Mouse (Mus musculus) hindbrain, embryonic 12.5 days (tissue): ENCODE measurements around the gene Htt. TPM values are rescaled to one million over a fixed set of nuclear protein-coding genes. Genes with fewer than 3 reads are reported as not detected.

ENCODE experiments used
- ATAC-seq: fragments of 200-750 bp; cut with Nextera tagmentation; 2 replicates; pipeline ENCODE4 v1.8.0; 2017; ENCODE audit warnings: moderate TSS enrichment; ENCODE audit not compliant: low FRiP score
- H3K27ac ChIP-seq: fragments of 300-500 bp; sonication (generic); 2 replicates; pipeline ENCODE4 v1.5.1; 2016; ENCODE audit warnings: mild to moderate bottlenecking
- H3K27me3 ChIP-seq: fragments of 300-500 bp; sonication (generic); 2 replicates; pipeline ENCODE4 v1.6.1; 2016; ENCODE audit warnings: mild to moderate bottlenecking
- H3K36me3 ChIP-seq: fragments of 300-500 bp; sonication (generic); 2 replicates; pipeline ENCODE4 v1.6.1; 2016; ENCODE audit warnings: mild to moderate bottlenecking
- H3K4me1 ChIP-seq: fragments of 300-500 bp; sonication (generic); 2 replicates; pipeline ENCODE4 v1.6.1; 2016
- H3K4me2 ChIP-seq: fragments of 300-500 bp; sonication (generic); replicated peaks from 2 replicates; pipeline ENCODE4 v1.6.1; 2016; ENCODE audit warnings: mild to moderate bottlenecking
- H3K4me3 ChIP-seq: fragments of 300-500 bp; sonication (generic); 2 replicates; pipeline ENCODE4 v1.5.1; 2016; ENCODE audit warnings: mild to moderate bottlenecking
- H3K9ac ChIP-seq: fragments of 300-500 bp; sonication (generic); 2 replicates; pipeline ENCODE4 v1.6.1; 2016; ENCODE audit warnings: mild to moderate bottlenecking, moderate library complexity
- H3K9me3 ChIP-seq: fragments of 300-500 bp; sonication (generic); replicated peaks from 2 replicates; pipeline ENCODE4 v1.6.1; 2016; ENCODE audit warnings: mild to moderate bottlenecking
- WGBS: fragments of 180-500 bp; shearing (Covaris S2); methylation state at CpG from one replicate; pipeline ENCODE4 v1.1.7; 2016; 5-methylcytosine and 5-hydroxymethylcytosine counted together
- polyA plus RNA-seq: library from polyadenylated mRNA; unstranded; fragments of >200 nt; fragmentation: Nextera tagmentation; extraction: Ambion mirVana; gene quantifications from 2 replicates; pipeline ENCODE4 v1.2.1, GENCODE M21; 2016

The Htt gene
- polyA plus RNA-seq, 1 experiment from 2014 or later, result 20.3 TPM

- no peak overlapping the region for H3K9ac ChIP-seq
- no peak for ATAC-seq
- H3K9me3 ChIP-seq, result no peaks in the 10 kb centered on the region
- no peak overlapping the region for H3K4me3 ChIP-seq
- 89% methylated on average over 3 of the region's 3 CpGs for WGBS
- H3K27me3 ChIP-seq, result no peaks in the 10 kb centered on the region
- peaks cover 12% of the 10 kb centered on the region for H3K4me1 ChIP-seq
- no peak overlapping the region for H3K27ac ChIP-seq
- peaks cover 14% of the 10 kb centered on the region for H3K36me3 ChIP-seq
- H3K4me2 ChIP-seq, result no peak overlapping the region
These were observed 157.2 kb downstream of the Htt start for GRCm38 (mm10) chr5:34918785-34919184.

- peaks cover under 1% of the 10 kb centered on the region for H3K4me1 ChIP-seq
- peaks cover 26% of the 10 kb centered on the region for H3K36me3 ChIP-seq
- no peaks in the 10 kb centered on the region for H3K27me3 ChIP-seq
- H3K27ac ChIP-seq, result no peak overlapping the region
- H3K4me3 ChIP-seq, result no peak overlapping the region
- H3K9ac ChIP-seq, result no peak overlapping the region
- H3K4me2 ChIP-seq, result no peak overlapping the region
- H3K9me3 ChIP-seq, result no peaks in the 10 kb centered on the region
- ATAC-seq, result no peak
- 63% methylated on average over 6 of the region's 6 CpGs for WGBS
These were observed 161.0 kb downstream of the Htt start for GRCm38 (mm10) chr5:34922531-34922930.

GRCm38 (mm10) chr5:34923920-34924319, 162.4 kb downstream of the Htt start:
- Histone ChIP-seq H3K4me1 (no peaks in the 10 kb centered on the region), H3K27me3 (no peaks in the 10 kb centered on the region), H3K4me3 (no peak overlapping the region), H3K4me2 (no peak overlapping the region), H3K27ac (no peak overlapping the region), H3K9me3 (no peaks in the 10 kb centered on the region), H3K36me3 (peaks cover 26% of the 10 kb centered on the region), H3K9ac (no peak overlapping the region)
- no peak for ATAC-seq
- WGBS, result 93% methylated on average over 4 of the region's 4 CpGs

GRCm38 (mm10) chr5:34924519-34924918, 163.0 kb downstream of the Htt start:
- Histone ChIP-seq H3K9me3 (no peaks in the 10 kb centered on the region), H3K9ac (no peak overlapping the region), H3K36me3 (peaks cover 26% of the 10 kb centered on the region), H3K4me1 (no peaks in the 10 kb centered on the region), H3K4me3 (no peak overlapping the region), H3K4me2 (no peak overlapping the region), H3K27me3 (no peaks in the 10 kb centered on the region), H3K27ac (no peak overlapping the region)
- ATAC-seq, result no peak
- WGBS, result 84% methylated on average over 7 of the region's 7 CpGs

GRCm38 (mm10) chr5:34927648-34928047, 166.1 kb downstream of the Htt start:
- 86% methylated on average over 4 of the region's 4 CpGs for WGBS
- H3K4me3 ChIP-seq, result no peak overlapping the region
- H3K36me3 ChIP-seq, result peaks cover 23% of the 10 kb centered on the region
- H3K27ac ChIP-seq, result no peak overlapping the region
- no peak overlapping the region for H3K9ac ChIP-seq
- no peaks in the 10 kb centered on the region for H3K9me3 ChIP-seq
- no peak overlapping the region for H3K4me2 ChIP-seq
- peaks cover 16% of the 10 kb centered on the region for H3K4me1 ChIP-seq
- ATAC-seq, result no peak
- H3K27me3 ChIP-seq, result no peaks in the 10 kb centered on the region

- Histone ChIP-seq H3K4me3 (no peak overlapping the region), H3K36me3 (no peaks in the 10 kb centered on the region; the same call in 1 of the 2 replicates), H3K9me3 (no peaks in the 10 kb centered on the region), H3K4me2 (no peak overlapping the region), H3K27me3 (no peaks in the 10 kb centered on the region), H3K27ac (0 out of 2 replicates have a peak overlapping the region, but pooled peaks have one; percentile 2), H3K4me1 (peaks cover 16% of the 10 kb centered on the region), H3K9ac (no peak overlapping the region)
- no peak for ATAC-seq
- WGBS, result 75% methylated on average over 9 of the region's 9 CpGs
These were observed 168.8 kb downstream of the Htt start for GRCm38 (mm10) chr5:34930151-34930975.

- Histone ChIP-seq H3K9ac (no peak overlapping the region), H3K9me3 (no peaks in the 10 kb centered on the region), H3K4me1 (peaks cover 16% of the 10 kb centered on the region), H3K36me3 (no peaks in the 10 kb centered on the region), H3K4me2 (no peak overlapping the region), H3K4me3 (no peak overlapping the region), H3K27me3 (no peaks in the 10 kb centered on the region), H3K27ac (0 out of 2 replicates have a peak overlapping the region, but pooled peaks have one; percentile 2)
- WGBS, result 80% methylated on average over 2 of the region's 2 CpGs
- no peak for ATAC-seq
These were observed 169.6 kb downstream of the Htt start for GRCm38 (mm10) chr5:34931091-34931490.

GRCm38 (mm10) chr5:34931516-34932457, 170.2 kb downstream of the Htt start:
- ATAC-seq, result 0 out of 2 replicates have a peak, but pooled peaks have one; percentile 32

GRCm38 (mm10) chr5:34932458-34932806, 170.9 kb downstream of the Htt start:
- Histone ChIP-seq H3K9ac (no peak overlapping the region), H3K27ac (peak overlapping the region; percentile 67), H3K9me3 (no peaks in the 10 kb centered on the region), H3K36me3 (no peaks in the 10 kb centered on the region), H3K4me3 (no peak overlapping the region), H3K4me2 (no peak overlapping the region), H3K27me3 (no peaks in the 10 kb centered on the region), H3K4me1 (peaks cover 16% of the 10 kb centered on the region)
- 23% methylated on average over 4 of the region's 4 CpGs for WGBS
- no peak for ATAC-seq

More at GRCm38 (mm10) chr5:34931516-34932457, 170.2 kb downstream of the Htt start:
- Histone ChIP-seq H3K27ac (peak overlapping the region; percentile 67), H3K27me3 (no peaks in the 10 kb centered on the region), H3K9ac (no peak overlapping the region), H3K4me3 (no peak overlapping the region), H3K4me1 (peaks cover 16% of the 10 kb centered on the region), H3K36me3 (no peaks in the 10 kb centered on the region), H3K9me3 (no peaks in the 10 kb centered on the region), H3K4me2 (no peak overlapping the region)
- 45% methylated on average over 11 of the region's 11 CpGs for WGBS

- Histone ChIP-seq H3K36me3 (no peaks in the 10 kb centered on the region), H3K27ac (no peak overlapping the region)
- 91% methylated on average over 1 of the region's 1 CpGs for WGBS
These were observed 171.9 kb downstream of the Htt start for GRCm38 (mm10) chr5:34933461-34933860.

GRCm38 (mm10) chr5:34941710-34942470, 180.3 kb downstream of the Htt start:
- ATAC-seq, result peak; percentile 85
- no peak overlapping the region for H3K9ac ChIP-seq
- WGBS, result 25% methylated on average over 10 of the region's 10 CpGs
- peak overlapping the region; percentile 73 for H3K27ac ChIP-seq
- H3K4me2 ChIP-seq, result no peak overlapping the region
- no peaks in the 10 kb centered on the region for H3K27me3 ChIP-seq
- peaks cover 6% of the 10 kb centered on the region for H3K4me1 ChIP-seq
- no peak overlapping the region for H3K4me3 ChIP-seq
- no peaks in the 10 kb centered on the region for H3K36me3 ChIP-seq
- H3K9me3 ChIP-seq, result no peaks in the 10 kb centered on the region

More at GRCm38 (mm10) chr5:34933461-34933860, 171.9 kb downstream of the Htt start:
- H3K27me3 ChIP-seq, result no peaks in the 10 kb centered on the region
- no peak overlapping the region for H3K4me3 ChIP-seq
- peaks cover 16% of the 10 kb centered on the region for H3K4me1 ChIP-seq
- H3K9ac ChIP-seq, result no peak overlapping the region
- H3K4me2 ChIP-seq, result no peak overlapping the region
- no peak for ATAC-seq
- no peaks in the 10 kb centered on the region for H3K9me3 ChIP-seq

GRCm38 (mm10) chr5:34943428-34943827, 181.9 kb downstream of the Htt start:
- no peak for ATAC-seq
- Histone ChIP-seq H3K4me1 (peaks cover 7% of the 10 kb centered on the region), H3K9me3 (no peaks in the 10 kb centered on the region), H3K27ac (no peak overlapping the region), H3K27me3 (no peaks in the 10 kb centered on the region), H3K4me2 (no peak overlapping the region), H3K36me3 (no peaks in the 10 kb centered on the region), H3K4me3 (no peak overlapping the region), H3K9ac (no peak overlapping the region)
- WGBS, result 86% methylated on average over 3 of the region's 3 CpGs
